Mouse (Mus musculus): ENCODE results near the gene Dnah3. TPM values are rescaled to one million over a fixed set of nuclear protein-coding genes. Genes with fewer than 3 reads are reported as not detected.

Gene Dnah3
- polyA plus RNA-seq, 1 experiment from 2014 or later: not detected

- no peak overlapping the region for H3K4me2 ChIP-seq (replicated peaks; ENCODE audit: low read depth, low read length)
- 87% methylated on average over 3 of the region's 3 CpGs for WGBS
- no peak for ATAC-seq (ENCODE audit: low FRiP score, low TSS enrichment)
- no peak overlapping the region for H3K27ac ChIP-seq (ENCODE audit: low read length)
- H3K4me3 ChIP-seq (ENCODE audit: low read length): no peak overlapping the region
- H3K36me3 ChIP-seq (ENCODE audit: insufficient read depth, low read length): no peaks in the 10 kb centered on the region
- H3K27me3 ChIP-seq (ENCODE audit: insufficient read depth, low read length): no peaks in the 10 kb centered on the region
- H3K9me3 ChIP-seq (ENCODE audit: low read length): no peaks in the 10 kb centered on the region
- H3K4me1 ChIP-seq (ENCODE audit: insufficient read depth, low read length): no peaks in the 10 kb centered on the region
- no peak overlapping the region for H3K9ac ChIP-seq (replicated peaks; ENCODE audit: low read length)
These were observed 27.0 kb downstream of the Dnah3 start for GRCm38 (mm10) chr7:120068114-120068513.

- 85% methylated on average over 1 of the region's 1 CpGs for WGBS
These were observed 31.0 kb downstream of the Dnah3 start for GRCm38 (mm10) chr7:120064045-120064444.

GRCm38 (mm10) chr7:120055479-120055878 is 39.6 kb downstream of the Dnah3 start:
- ATAC-seq (ENCODE audit: low FRiP score, low TSS enrichment): no peak
- H3K4me1 ChIP-seq (ENCODE audit: insufficient read depth, low read length): no peaks in the 10 kb centered on the region
- no peak overlapping the region for H3K9ac ChIP-seq (replicated peaks; ENCODE audit: low read length)
- no peaks in the 10 kb centered on the region for H3K27me3 ChIP-seq (ENCODE audit: insufficient read depth, low read length)
- no peaks in the 10 kb centered on the region for H3K9me3 ChIP-seq (ENCODE audit: low read length)
- no peak overlapping the region for H3K4me3 ChIP-seq (ENCODE audit: low read length)
- WGBS: 81% methylated on average over 3 of the region's 3 CpGs
- no peaks in the 10 kb centered on the region for H3K36me3 ChIP-seq (ENCODE audit: insufficient read depth, low read length)
- no peak overlapping the region for H3K27ac ChIP-seq (ENCODE audit: low read length)
- H3K4me2 ChIP-seq (replicated peaks; ENCODE audit: low read depth, low read length): no peak overlapping the region

More at GRCm38 (mm10) chr7:120064045-120064444, 31.0 kb downstream of the Dnah3 start:
- Histone ChIP-seq H3K9ac (replicated peaks; ENCODE audit: low read length) (no peak overlapping the region), H3K36me3 (ENCODE audit: insufficient read depth, low read length) (no peaks in the 10 kb centered on the region), H3K4me3 (ENCODE audit: low read length) (no peak overlapping the region), H3K9me3 (ENCODE audit: low read length) (no peaks in the 10 kb centered on the region), H3K27ac (ENCODE audit: low read length) (no peak overlapping the region), H3K27me3 (ENCODE audit: insufficient read depth, low read length) (no peaks in the 10 kb centered on the region), H3K4me1 (ENCODE audit: insufficient read depth, low read length) (no peaks in the 10 kb centered on the region), H3K4me2 (replicated peaks; ENCODE audit: low read depth, low read length) (no peak overlapping the region)
- ATAC-seq (ENCODE audit: low FRiP score, low TSS enrichment): no peak

- no peaks in the 10 kb centered on the region for H3K9me3 ChIP-seq (ENCODE audit: low read length)
- H3K9ac ChIP-seq (replicated peaks; ENCODE audit: low read length): no peak overlapping the region
- no peak overlapping the region for H3K4me2 ChIP-seq (replicated peaks; ENCODE audit: low read depth, low read length)
- WGBS: 47% methylated on average over 2 of the region's 2 CpGs
- ATAC-seq (ENCODE audit: low FRiP score, low TSS enrichment): no peak
- H3K36me3 ChIP-seq (ENCODE audit: insufficient read depth, low read length): no peaks in the 10 kb centered on the region
- H3K27me3 ChIP-seq (ENCODE audit: insufficient read depth, low read length): no peaks in the 10 kb centered on the region
- H3K27ac ChIP-seq (ENCODE audit: low read length): no peak overlapping the region
- no peak overlapping the region for H3K4me3 ChIP-seq (ENCODE audit: low read length)
- no peaks in the 10 kb centered on the region for H3K4me1 ChIP-seq (ENCODE audit: insufficient read depth, low read length)
These were observed 41.1 kb downstream of the Dnah3 start for GRCm38 (mm10) chr7:120054016-120054415.

- Histone ChIP-seq H3K27me3 (ENCODE audit: insufficient read depth, low read length) (no peaks in the 10 kb centered on the region), H3K9ac (replicated peaks; ENCODE audit: low read length) (no peak overlapping the region)
These were observed 44.6 kb downstream of the Dnah3 start for GRCm38 (mm10) chr7:120050447-120050846.

GRCm38 (mm10) chr7:120043990-120044389 is 51.1 kb downstream of the Dnah3 start:
- Histone ChIP-seq H3K36me3 (ENCODE audit: insufficient read depth, low read length) (no peaks in the 10 kb centered on the region), H3K4me2 (replicated peaks; ENCODE audit: low read depth, low read length) (no peak overlapping the region), H3K27ac (ENCODE audit: low read length) (no peak overlapping the region), H3K9ac (replicated peaks; ENCODE audit: low read length) (no peak overlapping the region), H3K27me3 (ENCODE audit: insufficient read depth, low read length) (no peaks in the 10 kb centered on the region), H3K4me1 (ENCODE audit: insufficient read depth, low read length) (no peaks in the 10 kb centered on the region), H3K4me3 (ENCODE audit: low read length) (no peak overlapping the region), H3K9me3 (ENCODE audit: low read length) (peaks cover 5% of the 10 kb centered on the region; the same call in 1 of the 2 replicates)
- WGBS: 90% methylated on average over 3 of the region's 3 CpGs
- no peak for ATAC-seq (ENCODE audit: low FRiP score, low TSS enrichment)

More at GRCm38 (mm10) chr7:120050447-120050846, 44.6 kb downstream of the Dnah3 start:
- ATAC-seq (ENCODE audit: low FRiP score, low TSS enrichment): no peak
- no peaks in the 10 kb centered on the region for H3K36me3 ChIP-seq (ENCODE audit: insufficient read depth, low read length)
- no peak overlapping the region for H3K27ac ChIP-seq (ENCODE audit: low read length)
- H3K4me1 ChIP-seq (ENCODE audit: insufficient read depth, low read length): no peaks in the 10 kb centered on the region
- no peak overlapping the region for H3K4me3 ChIP-seq (ENCODE audit: low read length)
- no peak overlapping the region for H3K4me2 ChIP-seq (replicated peaks; ENCODE audit: low read depth, low read length)
- H3K9me3 ChIP-seq (ENCODE audit: low read length): no peaks in the 10 kb centered on the region

GRCm38 (mm10) chr7:120036422-120036821 is 58.7 kb downstream of the Dnah3 start:
- WGBS: 83% methylated on average over 5 of the region's 5 CpGs
- Histone ChIP-seq H3K4me2 (replicated peaks; ENCODE audit: low read depth, low read length) (no peak overlapping the region), H3K9me3 (ENCODE audit: low read length) (no peaks in the 10 kb centered on the region), H3K4me1 (ENCODE audit: insufficient read depth, low read length) (no peaks in the 10 kb centered on the region), H3K27me3 (ENCODE audit: insufficient read depth, low read length) (no peaks in the 10 kb centered on the region), H3K4me3 (ENCODE audit: low read length) (no peak overlapping the region), H3K9ac (replicated peaks; ENCODE audit: low read length) (no peak overlapping the region), H3K36me3 (ENCODE audit: insufficient read depth, low read length) (no peaks in the 10 kb centered on the region), H3K27ac (ENCODE audit: low read length) (no peak overlapping the region)
- ATAC-seq (ENCODE audit: low FRiP score, low TSS enrichment): no peak

- Histone ChIP-seq H3K9ac (replicated peaks; ENCODE audit: low read length) (no peak overlapping the region), H3K27me3 (ENCODE audit: insufficient read depth, low read length) (no peaks in the 10 kb centered on the region)
These were observed 60.1 kb downstream of the Dnah3 start for GRCm38 (mm10) chr7:120034996-120035395.

GRCm38 (mm10) chr7:120034566-120034965 is 60.5 kb downstream of the Dnah3 start:
- no peak overlapping the region for H3K9ac ChIP-seq (replicated peaks; ENCODE audit: low read length)
- H3K4me2 ChIP-seq (replicated peaks; ENCODE audit: low read depth, low read length): no peak overlapping the region
- no peak for ATAC-seq (ENCODE audit: low FRiP score, low TSS enrichment)
- no peaks in the 10 kb centered on the region for H3K9me3 ChIP-seq (ENCODE audit: low read length)
- 80% methylated on average over 1 of the region's 1 CpGs for WGBS
- H3K36me3 ChIP-seq (ENCODE audit: insufficient read depth, low read length): no peaks in the 10 kb centered on the region
- no peaks in the 10 kb centered on the region for H3K27me3 ChIP-seq (ENCODE audit: insufficient read depth, low read length)
- no peak overlapping the region for H3K4me3 ChIP-seq (ENCODE audit: low read length)
- no peak overlapping the region for H3K27ac ChIP-seq (ENCODE audit: low read length)
- no peaks in the 10 kb centered on the region for H3K4me1 ChIP-seq (ENCODE audit: insufficient read depth, low read length)

More at GRCm38 (mm10) chr7:120034996-120035395, 60.1 kb downstream of the Dnah3 start:
- no peak overlapping the region for H3K27ac ChIP-seq (ENCODE audit: low read length)
- no peak overlapping the region for H3K4me2 ChIP-seq (replicated peaks; ENCODE audit: low read depth, low read length)
- no peaks in the 10 kb centered on the region for H3K4me1 ChIP-seq (ENCODE audit: insufficient read depth, low read length)
- no peak overlapping the region for H3K4me3 ChIP-seq (ENCODE audit: low read length)
- H3K36me3 ChIP-seq (ENCODE audit: insufficient read depth, low read length): no peaks in the 10 kb centered on the region
- 82% methylated on average over 4 of the region's 4 CpGs for WGBS
- H3K9me3 ChIP-seq (ENCODE audit: low read length): no peaks in the 10 kb centered on the region
- no peak for ATAC-seq (ENCODE audit: low FRiP score, low TSS enrichment)

- no peak overlapping the region for H3K4me3 ChIP-seq (ENCODE audit: low read length)
- 75% methylated on average over 1 of the region's 1 CpGs for WGBS
- H3K9ac ChIP-seq (replicated peaks; ENCODE audit: low read length): no peak overlapping the region
- ATAC-seq (ENCODE audit: low FRiP score, low TSS enrichment): no peak
- H3K27me3 ChIP-seq (ENCODE audit: insufficient read depth, low read length): no peaks in the 10 kb centered on the region
- H3K36me3 ChIP-seq (ENCODE audit: insufficient read depth, low read length): no peaks in the 10 kb centered on the region
- no peaks in the 10 kb centered on the region for H3K4me1 ChIP-seq (ENCODE audit: insufficient read depth, low read length)
- no peak overlapping the region for H3K4me2 ChIP-seq (replicated peaks; ENCODE audit: low read depth, low read length)
- no peaks in the 10 kb centered on the region for H3K9me3 ChIP-seq (ENCODE audit: low read length)
- H3K27ac ChIP-seq (ENCODE audit: low read length): no peak overlapping the region
These were observed 66.4 kb downstream of the Dnah3 start for GRCm38 (mm10) chr7:120028669-120029068.
